Mouse (Mus musculus) spleen, postnatal 14 days (tissue): ENCODE data around the gene Coq8a.

Experiments
- DNase-seq, 2 experiments: peaks; one replicate each; pipeline ENCODE4 v3.0.0; 2021 to 2022; ENCODE audit warnings: low spot score in 2 of 2

The Coq8a gene

DNA sequence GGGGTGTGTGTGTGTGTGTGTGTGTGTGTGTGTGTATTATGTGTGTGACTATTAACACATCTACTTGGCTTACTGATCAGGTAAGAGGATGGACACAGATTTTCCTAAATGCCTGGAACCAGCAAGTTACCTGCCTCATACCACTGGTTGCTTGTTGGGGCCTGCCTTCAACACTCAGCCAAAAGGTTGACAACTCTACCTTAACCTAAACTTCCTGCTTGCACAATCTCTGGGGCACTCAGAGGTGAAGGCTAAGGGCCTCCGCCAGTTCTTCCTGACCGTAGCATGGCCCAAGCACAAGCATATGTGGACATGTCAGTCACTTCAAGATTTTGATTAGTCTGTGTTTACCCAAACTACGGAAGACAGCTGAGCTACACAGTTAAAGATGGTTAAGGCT lies 1.4 kb downstream of the Coq8a start:
- DNase-seq, result no peak

DNA sequence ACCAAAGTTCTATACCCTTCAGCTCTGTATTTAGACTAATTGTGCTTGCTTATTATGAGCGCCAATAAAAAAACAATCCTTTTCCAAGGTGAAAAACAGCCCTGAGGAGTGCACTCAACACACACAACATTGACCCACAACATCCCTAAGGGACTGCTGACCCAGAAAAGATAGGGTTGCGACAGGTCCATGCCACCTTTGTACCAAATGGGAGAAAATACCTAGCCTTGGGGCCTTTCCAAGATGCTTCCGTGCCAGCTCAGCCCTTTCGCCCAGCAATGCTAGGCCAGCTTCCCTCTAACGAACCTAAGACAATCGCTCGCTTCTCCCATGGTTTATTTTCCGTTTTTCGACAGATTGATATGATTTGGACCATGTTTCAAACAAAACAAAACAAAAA lies 2.9 kb downstream of the Coq8a start:
- no peak for DNase-seq

DNA sequence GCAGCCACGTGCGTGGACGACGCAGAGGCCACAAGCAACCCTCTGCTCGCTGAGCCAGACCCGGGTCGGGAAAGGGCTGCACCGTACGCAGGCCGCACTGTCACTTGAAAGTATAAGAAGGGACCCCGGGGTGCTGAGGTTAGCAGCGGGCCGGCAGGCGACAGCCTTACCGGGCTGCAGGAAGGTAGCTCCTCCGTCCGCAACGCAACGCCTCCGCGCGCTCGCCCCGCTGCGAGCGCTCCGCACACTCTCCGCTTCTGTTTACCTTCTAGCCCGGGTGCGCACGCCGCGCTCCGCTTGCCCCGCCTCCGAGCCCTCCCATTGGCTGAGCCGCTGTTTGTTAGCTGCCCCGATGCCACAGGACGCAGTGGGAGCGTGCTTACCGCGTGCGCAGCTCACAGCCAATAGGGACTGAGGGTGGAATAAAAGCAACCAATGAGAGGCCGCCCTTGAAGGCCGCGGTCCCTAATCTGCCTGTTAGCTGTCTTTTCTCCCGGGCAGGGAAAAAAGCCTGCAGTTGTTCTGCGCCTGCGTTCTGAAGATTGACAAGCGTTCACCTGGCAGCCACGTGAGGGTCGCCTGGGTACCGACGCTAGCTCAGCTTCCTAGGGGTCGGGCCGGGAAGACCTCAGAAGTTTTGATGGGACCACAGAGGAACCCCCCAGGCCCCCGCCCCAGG lies 3.6 kb downstream of the Coq8a start:
- peak; percentile 94 for DNase-seq

DNA sequence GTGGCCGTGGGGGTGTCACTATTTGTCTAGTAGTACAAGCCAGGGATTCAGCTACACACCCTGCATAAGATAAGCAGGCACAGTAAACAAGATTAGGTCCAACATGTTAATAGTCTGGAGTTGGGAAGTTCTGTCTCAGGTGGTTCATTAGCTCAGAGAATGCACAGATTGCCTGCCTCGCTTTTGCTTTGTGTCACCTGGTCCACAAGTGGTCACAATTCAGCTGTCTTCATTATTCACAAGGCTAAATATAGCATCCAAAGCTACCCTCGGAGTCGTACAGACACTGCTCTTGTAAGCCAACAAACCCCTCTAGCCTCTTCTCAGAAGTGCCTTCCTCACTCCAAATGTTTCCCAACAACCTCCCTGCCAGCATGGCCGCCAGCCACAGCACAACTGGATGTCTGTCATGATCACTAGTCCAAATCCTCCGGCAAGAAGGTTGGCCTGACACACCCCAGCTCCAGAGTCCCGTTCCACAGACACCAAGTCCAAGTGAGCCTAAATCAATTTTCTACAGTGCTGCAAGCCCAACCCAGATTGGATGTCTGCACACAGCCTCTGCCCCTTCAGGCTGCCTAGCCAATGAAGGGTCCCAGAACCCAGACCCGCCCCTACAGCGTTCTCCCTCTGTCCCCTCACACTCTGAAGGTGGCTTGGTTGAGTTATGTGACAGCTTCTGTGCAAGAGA lies 4.5 kb downstream of the Coq8a start:
- peak in 1 of 2 experiments; percentile 24 for DNase-seq

DNA sequence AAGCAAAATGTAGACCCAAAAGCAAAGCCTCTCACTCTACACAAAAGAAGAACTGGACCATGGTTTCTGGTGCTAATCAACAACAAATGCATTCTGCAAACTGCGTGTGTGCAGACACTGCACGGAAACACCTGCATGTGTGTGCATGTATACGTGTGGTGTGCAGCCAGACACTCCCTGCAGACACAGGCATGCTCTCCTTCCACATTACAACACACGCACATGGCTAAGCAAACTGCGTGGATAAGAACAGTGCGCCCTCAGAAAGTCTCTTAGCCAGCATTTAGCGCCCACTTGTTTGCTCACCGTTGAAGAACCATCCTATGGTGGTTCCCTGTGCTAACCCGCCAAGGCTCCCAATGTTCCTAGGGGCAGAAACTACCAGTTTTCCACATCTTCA lies 5.4 kb downstream of the Coq8a start:
- DNase-seq, result no peak

DNA sequence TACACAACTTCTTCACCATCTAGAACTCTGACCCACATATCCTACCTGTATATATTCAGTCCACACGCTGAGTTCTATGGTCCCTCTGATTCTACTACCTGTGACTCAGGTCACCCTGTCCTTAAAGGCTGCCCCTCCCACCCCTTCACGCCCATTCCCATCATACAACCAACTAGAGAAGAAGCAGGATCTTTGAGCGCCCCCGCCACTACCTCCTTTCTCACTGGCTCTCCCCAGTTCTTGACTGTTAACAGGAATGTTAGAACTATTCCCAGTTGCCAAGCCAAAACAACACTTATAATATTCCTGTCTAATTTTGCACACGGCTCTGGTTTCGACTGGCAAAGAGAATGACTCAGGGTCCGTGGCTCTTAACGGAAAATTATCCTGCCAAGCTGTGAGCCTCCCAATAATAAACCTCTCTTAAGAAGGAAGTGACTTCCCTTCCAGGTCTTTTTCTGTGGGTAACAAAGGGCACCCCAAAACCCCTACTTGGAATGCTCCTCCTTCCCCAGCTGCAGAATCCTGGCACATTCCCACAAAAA lies 5.9 kb downstream of the Coq8a start:
- DNase-seq, result no peak

DNA sequence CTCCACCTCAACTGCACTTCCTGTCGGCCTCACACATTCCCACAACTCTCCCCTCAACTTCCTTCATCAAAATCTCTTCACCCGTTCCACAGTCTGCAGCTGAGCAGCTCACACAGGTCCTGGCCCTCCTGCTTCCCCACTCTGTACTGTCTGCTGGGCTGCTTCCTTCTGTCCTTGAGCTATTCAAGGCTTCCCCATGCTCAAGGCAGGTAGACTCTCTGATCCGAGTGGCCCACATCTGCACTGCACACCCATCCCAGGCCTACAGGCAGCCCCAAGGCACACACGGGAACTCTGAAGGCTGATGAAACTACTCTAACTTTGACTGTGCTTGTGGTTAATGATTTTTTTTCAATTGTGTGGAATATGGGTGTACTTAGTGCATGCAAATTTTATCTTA lies 6.5 kb downstream of the Coq8a start:
- no peak for DNase-seq

DNA sequence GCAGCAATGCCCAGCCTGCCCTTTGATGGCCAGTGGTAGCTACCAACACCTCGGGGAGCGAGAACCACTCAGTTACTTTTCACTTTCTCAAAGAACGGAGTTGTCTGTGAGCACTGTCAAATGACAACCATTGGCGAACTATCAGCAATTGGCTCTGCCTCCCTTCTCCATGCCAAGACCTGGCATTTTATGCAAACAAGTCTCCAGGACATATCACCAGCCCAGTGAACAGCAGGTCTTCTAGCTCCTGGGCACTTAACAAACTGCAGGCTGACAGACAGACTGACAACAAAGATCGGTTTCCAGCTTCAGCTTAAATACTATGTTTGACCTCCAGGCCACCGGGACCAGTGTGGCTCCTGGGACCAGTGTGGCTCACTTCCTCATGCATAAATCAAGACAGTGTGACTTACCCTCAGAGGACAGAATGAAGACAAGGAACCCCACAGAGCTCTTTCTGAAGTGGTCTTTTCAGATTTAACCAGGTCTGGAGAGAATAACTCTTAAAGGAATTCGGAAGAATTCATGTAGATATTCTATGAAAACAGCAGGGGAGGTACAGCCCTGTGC lies 7.7 kb downstream of the Coq8a start:
- no peak for DNase-seq

DNA sequence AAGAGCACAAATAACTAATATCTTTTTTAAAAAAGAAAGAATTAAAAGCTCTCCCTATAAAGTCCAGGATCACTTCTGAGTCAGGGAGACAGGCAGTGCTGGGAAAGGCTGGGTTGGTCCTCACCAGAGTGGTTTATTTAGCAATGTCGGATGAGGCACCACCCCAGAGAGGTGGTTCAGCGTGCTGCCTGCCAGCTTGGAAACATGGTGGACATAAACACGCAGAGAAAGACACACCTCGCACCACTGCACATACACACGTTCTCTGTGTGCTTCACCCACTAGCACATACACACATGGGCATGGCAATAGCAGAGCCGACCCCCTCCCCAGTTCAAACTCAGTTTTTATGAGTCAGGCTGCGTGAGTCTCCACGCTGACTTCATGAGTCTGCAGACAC lies 8.3 kb downstream of the Coq8a start:
- DNase-seq, result no peak

DNA sequence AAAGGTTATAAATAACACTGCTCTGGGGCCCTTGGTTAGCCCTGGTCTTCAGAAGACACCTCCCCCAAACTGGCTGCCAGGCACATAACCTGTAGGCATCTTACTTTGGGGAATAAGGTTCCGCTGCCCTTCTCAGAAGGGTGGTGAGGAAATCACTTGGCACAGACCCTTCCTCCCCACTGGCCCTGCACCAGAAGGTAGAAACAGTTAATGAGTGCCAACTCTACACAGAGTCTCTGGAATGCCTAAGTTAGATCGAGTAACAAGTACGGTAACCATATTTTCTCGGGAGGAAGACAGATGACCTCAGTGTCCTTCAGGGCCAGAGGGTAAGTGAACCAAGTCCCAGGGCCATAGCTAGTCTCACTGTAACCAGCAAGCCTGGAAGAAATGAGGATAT lies 10.5 kb downstream of the Coq8a start:
- DNase-seq, result no peak

DNA sequence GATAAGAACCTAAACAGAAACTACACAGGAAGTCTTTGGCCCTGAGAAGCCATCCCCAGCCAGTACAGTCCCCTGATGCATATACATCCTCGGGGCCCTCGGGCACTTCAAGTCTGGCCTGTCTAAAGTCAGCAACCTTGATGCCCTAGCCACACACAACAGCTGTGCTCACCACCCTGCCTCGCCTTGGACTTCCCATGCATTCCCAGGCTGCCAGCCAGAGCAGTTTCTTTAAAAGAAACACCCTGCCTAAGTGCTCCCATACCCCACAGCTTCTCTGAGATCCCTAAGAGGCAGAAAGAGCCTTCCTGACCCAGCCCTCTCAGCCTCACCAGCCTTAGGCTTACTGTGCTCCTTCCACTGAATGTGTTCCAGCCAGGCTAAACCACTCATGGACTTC lies 13.0 kb downstream of the Coq8a start:
- DNase-seq, result no peak

DNA sequence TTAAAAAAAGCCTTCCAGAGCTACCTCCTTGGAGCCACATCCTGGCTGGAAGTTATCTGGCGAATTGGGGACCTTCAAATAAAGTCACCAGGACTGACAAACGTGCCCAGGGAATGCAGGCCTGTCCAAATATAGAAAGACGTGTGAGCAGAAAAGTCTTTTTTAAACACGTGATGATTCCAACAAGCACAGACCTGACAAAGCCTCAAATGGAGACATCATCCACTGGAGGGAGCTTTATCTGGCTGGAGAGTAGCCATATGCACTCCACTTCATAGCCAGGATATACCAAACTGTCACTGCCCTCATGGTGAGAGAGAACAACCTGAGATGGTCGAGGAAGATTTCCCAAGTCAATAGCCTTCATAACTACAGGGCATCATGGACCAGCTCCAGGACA lies 13.5 kb downstream of the Coq8a start:
- DNase-seq, result no peak

DNA sequence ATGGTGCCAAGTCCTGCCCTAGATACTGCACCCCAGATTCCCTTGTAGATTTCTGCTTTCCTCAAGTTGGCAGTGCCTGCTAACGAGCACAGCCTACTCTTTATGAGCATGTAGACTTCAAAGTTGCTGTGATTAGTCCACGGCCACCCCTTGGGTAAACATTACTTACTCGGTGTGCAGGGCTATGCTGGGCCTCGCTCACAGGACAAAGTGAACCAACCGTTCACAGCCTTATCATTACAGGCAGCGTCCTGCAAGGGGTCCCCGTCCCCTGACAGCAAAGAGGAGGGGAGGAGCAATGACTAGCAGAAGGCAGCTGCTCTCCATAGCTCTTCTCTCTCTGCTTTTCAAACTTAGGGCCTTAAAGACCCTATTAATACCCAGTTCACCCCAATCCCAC lies 14.6 kb downstream of the Coq8a start:
- no peak for DNase-seq

DNA sequence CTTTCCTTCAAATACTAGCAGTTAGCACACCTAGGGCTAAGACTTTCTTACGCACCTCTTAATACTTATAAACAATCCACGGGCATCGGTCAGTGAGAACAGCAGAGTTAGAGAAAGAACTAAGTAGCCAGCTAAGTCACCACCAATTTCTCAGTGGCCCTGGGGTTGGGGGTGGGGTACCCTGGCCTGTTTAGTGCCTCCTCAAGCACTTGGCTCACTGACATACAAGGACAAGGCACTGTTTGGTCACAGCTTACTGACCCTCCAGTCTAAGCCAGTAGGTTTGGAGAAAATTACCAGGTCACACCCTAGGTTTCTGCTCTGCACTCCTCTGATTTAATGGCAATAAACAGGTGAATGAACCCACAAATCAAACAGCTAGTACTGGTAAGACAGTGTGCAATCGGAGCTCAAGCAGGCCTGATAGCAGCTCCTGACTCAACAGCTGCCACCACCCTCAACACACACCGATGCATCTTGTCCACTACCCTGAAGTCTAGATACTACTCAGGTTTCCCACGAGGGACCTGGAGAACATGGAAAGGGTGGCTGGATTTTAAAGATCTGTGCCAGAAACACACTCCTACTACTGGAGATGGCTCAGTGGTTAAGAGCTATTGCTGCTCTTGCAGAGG lies 15.8 kb downstream of the Coq8a start:
- no peak for DNase-seq

DNA sequence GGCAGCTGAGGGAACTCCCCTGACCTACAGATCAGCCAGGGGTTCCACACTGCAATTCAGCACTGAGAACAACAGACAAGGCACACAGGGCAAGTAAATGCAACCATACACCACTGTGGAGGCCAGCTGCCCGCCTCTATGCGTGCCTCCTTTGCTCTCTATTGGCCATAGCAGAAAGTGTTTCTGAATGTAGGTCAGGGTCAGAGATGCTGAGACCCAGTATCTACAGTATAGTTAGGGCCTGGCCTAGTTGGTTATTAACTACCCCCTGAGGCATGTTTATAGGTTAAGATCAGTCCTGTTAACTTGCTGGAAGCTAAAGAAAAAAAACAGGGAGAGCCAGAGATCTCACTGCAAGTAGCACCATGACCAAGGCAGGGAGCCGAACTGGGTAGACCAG lies 16.7 kb downstream of the Coq8a start:
- no peak for DNase-seq

DNA sequence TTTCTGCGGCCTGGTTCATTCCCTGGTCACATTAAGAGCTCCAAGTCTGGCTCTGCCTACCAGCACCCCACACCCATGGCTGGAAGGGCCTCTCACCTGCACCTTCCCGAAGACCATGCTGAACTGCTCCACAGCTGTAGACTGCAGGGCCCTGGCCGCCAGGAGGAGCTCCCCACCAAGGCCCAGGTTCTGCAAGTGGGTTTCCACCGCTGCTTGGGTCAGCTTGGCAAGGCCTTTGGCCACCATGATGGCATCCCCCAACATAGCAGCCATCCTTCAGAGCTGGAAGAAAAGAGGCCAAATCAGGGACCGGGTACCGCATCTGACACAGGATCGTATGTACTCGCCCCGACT lies 17.5 kb downstream of the Coq8a start:
- DNase-seq, result no peak

DNA sequence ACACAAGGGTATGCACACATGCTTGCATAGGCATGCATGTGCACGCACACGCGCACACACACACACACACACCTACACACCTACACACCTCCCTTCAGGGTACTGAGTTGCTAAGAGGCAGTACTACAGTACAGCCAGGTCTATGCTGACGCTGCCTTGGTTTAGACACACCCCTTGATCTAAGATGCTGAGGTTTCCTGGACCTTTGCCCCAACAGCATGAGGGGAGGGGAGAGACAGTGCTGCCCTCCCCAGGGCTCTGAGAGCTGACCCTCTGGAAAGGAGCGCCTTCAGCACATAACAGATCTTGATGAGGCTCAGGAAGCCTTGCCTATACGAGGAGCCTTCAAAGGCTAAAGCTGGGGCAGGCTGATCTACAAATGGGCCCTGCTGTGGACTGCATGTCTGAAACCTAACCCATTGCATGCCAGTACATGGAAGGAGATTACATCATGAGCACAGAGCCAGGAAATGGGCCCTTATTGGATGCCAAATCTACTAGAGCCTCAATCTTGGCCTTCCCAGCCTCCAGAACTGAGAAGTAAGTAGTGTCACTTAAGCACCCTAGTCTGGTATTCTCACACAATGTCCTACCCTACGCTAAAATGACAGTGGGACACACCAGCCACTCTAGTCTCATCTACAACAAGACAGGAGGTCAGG lies 18.0 kb downstream of the Coq8a start:
- DNase-seq, result no peak

DNA sequence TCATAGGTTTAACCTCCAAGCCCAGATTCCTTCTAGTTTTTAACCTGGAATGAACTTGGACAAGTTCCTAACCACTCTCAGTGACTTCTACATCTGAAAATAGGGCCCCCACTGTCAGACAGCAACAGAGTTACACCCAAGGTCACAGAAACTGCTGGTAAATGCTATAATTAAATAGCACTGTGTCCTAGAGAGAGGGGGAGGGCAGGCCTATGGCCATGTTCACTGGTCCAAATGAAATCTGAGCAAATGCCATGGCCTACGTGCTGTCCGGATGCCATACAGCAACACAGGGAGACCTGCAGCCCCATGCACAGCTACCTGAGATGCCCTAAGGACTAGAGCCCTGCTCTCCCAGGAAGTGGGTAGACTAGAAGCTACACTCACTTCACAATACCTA lies 19.6 kb downstream of the Coq8a start:
- no peak for DNase-seq

DNA sequence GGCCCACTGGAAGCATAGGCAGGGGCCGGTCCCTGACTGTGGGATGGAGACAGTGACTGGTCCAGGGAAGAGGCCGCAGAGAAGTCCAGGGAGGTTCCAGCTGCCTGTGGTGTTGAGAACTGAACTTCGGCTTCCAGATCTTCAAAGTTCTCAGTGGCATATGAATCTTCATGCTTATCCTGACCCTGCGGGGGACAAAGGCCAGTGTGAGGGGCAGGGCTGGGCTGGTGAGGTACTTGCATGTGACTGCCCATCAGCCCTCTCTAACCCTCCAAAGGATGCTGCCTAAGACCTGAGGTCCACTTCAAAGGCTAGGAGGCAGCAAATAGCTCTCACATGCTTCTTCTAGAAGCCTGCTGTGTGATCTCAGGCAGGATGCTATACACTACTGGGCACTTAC lies 20.3 kb downstream of the Coq8a start:
- no peak for DNase-seq

DNA sequence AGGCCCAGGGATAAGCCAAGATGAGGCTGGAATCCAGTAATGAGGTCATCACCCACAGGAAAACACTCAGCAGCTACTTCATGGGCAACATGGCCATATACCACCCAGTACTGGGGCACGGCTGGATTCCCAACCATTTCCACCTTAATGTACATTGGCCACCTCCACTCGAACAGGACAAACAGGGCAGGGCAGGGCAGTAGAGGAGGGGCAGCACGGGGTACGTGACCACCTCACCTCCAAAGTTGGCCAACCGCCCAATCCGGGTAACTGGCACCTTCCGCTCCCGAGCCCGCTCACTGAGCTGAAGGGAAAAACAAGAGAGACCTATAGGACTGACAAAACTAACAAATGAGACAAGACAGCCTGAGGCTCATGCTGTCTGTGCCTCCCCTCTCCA lies 21.1 kb downstream of the Coq8a start:
- DNase-seq, result no peak

DNA sequence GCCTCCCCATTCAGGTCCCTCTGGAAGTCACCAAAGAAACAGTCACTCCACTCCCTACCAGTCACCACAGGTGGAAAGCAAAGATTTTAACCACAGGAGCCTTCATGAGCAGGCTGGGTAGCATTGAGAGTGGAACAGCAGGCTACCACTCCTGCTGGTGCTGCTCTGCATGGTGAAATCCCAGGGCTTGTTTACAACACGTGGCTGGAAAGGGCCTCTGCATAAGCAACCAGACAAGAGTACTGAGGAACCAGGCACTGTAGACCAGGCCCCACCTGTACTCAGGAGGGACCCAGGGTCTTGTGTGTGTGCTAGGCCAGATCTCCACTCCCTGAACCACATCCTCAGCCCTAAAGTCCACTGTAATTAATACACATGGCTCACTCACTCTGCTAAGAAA lies 22.6 kb downstream of the Coq8a start:
- DNase-seq, result no peak

DNA sequence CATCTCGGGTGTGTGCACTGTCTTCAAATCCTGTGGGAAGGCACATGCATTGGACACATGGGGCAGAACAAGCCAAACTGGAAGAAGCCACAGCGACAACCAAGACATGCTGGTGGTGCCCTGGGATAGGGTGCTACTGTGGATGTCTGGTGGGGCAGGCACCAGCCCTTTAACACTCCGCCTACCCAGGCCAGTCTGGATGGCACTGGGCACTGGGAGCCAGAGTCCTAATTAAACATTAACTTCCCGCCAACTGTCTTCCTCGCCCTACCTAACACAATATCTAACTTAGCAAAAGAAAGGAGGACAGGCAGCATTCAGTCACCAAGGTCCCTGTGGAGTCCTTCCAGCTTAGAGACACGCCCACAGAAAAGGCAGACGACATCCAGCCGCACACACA lies 23.8 kb downstream of the Coq8a start:
- no peak for DNase-seq
